Mouse (Mus musculus) left cerebral cortex, adult 9 months (tissue): Measurements from ENCODE around the gene Vps26c.
A peak's percentile ranks its signal among the peaks of the same experiment; 100 is the strongest.

ENCODE experiments used
- DNase-seq, 2 experiments: peaks; one replicate each; pipeline ENCODE4 v3.0.0; 2022; ENCODE audit warnings: low spot score in 2 of 2

The Vps26c gene

DNA sequence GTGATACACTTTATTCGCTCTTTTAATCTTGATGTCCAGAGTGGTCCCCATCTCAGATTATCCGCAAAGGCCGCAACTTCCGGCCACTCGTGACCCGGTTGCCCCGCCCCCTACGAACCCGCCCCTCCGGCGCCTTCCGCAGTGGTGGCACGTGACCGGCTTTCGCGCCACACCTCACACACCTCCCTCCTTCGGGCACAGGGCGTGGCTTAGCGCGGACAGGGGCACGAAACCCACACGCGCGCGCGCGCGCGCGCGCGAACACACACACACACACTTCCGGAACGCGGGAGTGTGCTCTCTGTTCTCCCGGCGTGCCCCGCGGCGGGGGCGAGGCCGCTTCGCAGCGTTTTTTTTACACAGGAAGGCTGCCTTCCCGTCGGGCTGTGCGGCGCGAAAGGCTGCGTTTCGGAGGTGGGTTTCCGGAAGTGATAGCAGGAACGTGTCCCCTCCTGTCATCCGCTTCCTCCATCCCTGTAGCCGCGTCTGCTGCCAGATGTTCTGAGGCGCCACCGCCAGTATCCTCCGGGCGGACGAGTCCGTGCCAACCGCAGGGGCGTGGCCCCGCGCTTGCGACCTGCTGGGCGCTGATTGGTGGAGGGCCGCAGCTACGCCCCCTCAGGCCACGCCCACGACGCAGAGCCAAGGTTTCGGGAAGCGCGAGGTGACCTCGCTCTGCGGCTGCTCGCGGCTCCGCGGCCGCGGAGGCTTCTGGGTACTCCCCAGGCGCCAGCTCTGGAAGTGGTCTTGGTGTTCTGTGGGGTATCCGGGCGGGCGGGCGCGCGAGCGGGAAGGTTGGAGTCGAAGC, at the start of gene Vps26c:
Gene Vps26c (minus strand): TSS at position 487 of the 808 bp plus-strand sequence.
- peak; percentile 95 to 96 for DNase-seq

GRCm38 (mm10) chr16:94575757-94576156, 49.1 kb upstream of the Vps26c start:
- no peak for DNase-seq

DNA sequence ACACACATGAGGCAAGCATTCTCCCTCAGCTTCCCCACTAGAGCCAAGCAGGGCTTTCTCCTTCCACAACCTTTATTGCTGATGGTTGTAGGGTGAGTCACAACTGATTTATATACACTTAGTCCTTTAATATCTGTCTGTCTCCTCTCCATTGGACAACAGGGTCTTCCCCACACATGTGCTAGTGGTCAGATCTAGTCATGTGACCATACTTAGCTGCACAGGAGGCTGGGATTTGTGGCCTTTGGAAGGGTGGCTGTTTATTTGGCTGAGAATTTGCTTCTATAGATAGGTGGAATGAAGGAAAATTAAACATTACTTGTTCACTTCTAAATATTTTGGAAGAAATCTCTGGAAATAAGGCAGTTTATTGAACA, 48.1 kb upstream of the Vps26c start:
- DNase-seq, result no peak

DNA sequence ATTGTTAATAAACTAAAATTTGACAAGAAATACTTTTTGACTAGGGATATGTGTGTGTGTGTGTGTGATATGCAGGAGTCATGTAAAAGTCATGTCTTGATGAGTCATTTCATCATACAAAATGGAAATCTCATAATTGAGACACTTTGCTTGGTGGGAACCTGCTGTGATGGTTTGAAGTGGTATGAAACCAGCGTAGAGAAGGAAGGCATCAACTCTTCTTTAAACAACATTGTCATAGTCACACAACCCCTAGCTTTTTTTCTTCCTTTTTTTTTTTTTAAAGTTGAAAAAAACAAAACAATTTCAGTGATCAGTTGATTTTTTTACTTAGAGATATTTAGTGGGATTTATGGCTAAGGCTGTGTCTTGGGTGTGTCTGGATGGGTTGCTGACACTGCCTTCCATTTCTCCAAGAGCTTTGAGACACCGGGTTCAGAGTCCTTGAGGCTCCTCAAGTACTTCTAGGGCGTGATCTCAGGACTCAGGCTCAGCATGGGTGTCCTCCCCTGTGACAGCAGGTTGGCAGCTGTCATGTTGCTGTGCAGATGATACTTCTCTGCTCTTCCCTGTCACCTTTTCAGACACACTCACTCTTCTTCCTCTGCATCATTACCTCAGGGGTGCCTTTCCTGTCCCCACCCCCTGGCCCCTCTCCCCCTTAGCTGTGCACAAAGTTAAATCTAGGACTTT, 47.5 kb upstream of the Vps26c start:
- no peak for DNase-seq

DNA sequence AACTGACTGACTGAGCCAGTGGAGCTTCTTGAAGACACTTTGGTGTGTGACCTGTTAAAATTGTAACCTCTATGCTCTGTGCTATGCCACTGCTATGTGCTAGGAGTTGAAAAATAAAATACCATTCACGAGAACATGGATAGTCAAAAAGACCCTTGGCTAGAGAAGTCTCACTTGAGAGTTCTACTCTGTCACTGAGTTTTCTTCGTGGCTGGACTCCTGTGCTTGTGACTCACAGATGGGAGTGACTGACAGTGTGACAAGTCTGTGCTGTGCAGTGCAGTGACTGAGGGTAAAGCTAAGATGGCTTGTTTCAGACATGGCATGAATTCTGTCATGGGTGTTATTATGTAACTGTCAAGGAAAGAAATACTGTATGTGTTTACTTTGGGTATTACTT, 45.8 kb upstream of the Vps26c start:
- DNase-seq, result no peak

- no peak for DNase-seq
Observed at GRCm38 (mm10) chr16:94571111-94571993, 44.7 kb upstream of the Vps26c start.

DNA sequence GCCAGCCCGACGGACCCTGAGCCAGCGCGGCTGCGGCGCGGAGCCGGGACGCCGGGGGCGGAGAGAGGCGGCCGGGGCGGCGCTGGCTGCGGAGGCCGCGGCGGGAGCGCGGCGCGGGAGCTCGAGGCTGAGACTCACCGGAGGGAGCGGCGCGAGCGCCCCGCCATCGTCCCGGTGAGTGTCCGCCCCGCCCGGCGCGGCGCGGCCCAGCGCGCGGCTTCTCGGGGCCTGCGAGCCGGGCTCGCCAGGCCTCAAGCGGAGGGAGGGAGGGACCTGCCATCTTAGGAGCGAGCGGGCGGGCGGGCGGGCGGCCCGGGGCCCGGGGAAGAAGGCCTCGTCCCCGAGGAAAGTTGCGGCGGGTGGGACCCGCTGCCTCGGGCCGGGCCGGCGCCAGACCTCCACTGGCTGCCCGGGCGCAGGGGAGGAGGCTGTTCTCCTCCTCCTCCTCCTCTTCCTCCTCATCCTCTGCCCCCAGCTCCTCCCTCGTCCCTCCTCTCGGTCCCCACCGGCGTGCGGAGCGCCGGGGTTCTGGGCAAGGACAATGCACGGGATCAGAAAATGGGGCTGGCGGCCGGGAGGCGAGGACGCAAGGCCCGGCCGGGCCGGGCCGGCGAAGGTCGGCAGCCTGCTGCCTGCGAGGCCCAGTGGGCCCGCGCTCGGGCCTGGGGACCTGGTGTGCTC, 43.9 kb upstream of the Vps26c start:
- peak in 1 of 2 experiments; percentile 34 for DNase-seq

DNA sequence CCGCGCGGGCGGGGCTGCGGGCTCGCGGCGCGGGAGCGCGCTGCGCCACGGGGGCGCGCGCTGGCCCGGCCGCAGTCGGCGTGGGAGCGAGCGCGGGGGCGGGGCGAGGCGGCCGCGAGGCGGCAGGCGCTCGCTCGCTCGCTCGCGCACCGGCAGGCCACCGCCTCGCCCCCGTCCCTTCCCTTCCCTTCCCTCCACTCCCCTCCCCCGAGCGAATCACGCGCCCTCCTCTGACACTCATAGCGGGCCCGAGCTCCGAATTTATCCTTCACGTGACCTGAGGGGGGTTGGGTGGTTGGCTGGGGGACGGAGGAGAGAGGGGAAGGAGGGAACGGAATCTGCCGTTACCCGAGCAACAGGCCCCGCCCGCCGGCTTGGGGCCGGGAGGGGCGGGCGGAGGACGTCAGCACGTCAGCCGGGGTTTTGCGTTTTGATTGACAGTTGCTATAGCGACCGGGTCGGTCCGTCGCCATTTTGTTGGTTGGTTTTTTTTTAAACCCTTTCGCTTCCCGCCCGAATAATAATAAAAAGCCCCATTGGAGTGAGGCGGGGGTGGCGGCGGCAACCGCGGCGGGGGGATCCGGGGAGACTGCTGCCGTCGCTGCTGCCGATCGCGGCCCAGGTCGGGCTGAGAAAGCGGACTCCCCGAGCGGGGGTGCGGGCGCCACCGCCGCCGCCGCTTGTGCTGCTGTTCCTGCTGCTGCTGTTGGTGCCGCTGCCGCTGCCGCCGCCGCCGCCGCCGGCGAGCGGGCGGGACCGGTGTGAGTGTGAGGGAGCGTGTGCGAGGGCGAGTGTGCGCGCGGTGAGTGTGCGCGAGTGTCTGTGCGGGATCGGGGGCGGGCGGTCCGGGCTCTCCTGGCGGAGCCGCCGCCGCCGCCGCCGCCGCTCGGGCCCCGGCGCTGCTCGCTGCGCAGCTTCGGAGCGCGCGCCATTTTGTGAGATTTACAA, 42.9 kb upstream of the Vps26c start, which contains the start of gene Dyrk1a:
Gene Dyrk1a (plus strand): TSS at position 782 of the 948 bp plus-strand sequence.
- peak; percentile 96 to 98 for DNase-seq

- no peak for DNase-seq
Observed at GRCm38 (mm10) chr16:94568335-94569228, 42.0 kb upstream of the Vps26c start.

DNA sequence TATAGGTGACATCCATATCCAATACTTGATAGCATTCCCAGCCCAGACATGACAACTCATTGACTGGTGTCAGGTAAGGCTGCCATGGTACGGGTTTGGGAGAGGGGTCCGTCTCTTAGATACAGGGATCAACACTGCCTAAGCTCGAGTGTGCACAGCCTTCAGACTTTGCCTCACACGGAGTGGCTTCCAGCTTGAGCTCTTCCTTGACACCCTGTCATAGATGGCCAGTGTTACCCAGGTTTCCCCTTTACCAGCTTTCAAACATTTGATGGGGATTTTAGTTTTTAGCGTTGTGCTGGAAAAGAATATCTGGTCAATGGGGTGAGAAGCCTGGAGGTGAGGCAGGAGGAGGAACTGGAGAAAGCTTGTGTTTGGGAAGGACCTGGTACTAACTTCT, 41.1 kb upstream of the Vps26c start:
- no peak for DNase-seq

DNA sequence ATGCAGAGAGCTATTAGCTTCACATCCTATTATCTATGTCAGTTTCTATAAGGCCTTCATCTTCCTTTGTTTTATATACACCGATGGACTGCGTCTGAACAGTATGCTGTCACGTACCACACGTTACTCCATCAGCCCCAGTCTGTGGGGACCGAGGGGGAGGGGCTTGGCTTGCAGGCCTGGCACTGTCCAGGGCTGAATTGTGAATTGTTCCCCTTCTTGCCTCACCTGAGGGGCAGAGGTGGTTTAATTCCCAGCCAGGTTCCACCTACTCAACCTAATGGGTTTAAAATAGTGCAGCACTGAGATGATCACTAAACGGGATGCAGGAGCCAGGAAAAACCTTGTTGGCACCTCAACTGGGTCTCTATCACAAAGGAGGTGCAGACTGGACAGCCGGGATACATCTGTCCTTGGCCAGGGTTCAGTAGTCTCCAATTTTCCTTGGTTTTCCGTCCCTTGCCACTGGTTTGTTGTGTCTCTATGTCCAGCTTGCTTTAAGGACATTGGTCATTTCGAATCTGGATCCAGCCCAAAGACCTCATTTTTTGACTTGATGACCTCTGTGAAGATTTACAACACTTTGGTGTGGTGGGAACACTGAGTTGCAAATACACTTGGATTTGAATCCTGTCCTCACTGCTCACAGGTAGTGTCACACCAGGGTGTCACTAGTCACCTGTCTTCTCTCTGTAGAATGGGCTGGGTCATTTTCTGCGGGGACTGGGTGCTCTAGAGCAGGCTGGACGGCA, 40.4 kb upstream of the Vps26c start:
- no peak for DNase-seq

DNA sequence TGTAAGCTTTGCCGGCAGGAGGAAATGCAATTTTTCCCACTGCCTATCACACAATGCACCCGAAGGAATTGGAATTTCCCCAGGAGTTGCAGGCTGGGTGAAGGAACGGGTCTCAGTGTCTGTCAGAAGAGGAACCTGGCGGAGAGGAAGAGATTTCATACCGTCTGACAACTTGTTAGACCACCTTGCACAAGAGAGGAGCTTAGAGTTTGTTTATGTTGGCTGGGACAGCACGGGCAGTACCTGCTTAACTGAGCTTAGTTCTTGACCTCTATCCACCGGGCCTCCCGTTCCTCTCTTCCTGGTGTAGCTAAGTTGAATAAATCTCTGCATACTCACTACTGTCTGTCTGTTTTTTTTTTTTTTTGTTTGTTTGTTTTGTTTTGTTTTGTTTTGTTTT, 39.5 kb upstream of the Vps26c start:
- no peak for DNase-seq

GRCm38 (mm10) chr16:94560618-94561017, 34.0 kb upstream of the Vps26c start:
- no peak for DNase-seq

GRCm38 (mm10) chr16:94559782-94560181, 33.2 kb upstream of the Vps26c start:
- DNase-seq, result no peak

DNA sequence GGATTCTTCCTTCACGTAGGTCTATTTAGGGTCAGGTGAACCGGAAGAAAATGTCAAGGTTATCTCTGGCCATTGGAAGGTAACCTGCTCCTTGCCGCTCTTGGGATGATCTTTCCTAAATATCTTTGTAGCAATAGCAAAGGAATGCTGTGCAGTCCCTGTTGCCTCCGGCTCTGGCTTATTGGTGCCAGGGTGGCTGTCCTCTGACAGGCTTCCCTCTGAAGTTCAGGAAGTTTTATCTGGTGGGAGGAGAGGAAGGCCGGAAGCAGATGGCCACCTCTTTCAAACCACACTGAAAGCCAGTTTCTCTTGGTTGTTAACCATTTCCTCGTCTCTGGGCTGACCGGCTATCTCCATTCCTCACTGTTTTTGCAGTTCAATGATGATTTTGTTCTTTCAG, 32.7 kb upstream of the Vps26c start:
- DNase-seq, result no peak

DNA sequence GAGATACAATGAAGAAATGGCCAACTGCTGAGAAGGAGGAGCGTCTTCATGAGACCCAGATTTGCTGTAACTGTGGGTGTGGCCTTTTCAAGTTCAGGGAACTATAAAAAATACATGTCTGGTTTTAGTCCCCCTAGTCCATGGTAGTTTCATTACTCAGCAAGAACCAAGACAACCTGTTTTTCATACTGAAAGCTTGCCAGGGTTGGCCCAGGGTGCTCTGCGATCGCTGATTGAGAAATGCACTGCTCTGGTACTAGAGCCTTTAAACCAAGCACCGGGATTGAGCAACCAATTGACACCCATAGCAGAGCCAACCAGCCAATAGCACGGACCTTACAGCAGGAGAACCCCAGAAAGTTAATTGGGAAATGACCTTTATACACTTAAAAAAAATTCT, 29.6 kb upstream of the Vps26c start:
- DNase-seq, result no peak

GRCm38 (mm10) chr16:94555346-94555745, 28.7 kb upstream of the Vps26c start:
- DNase-seq, result no peak

GRCm38 (mm10) chr16:94551934-94552333, 25.3 kb upstream of the Vps26c start:
- no peak for DNase-seq

DNA sequence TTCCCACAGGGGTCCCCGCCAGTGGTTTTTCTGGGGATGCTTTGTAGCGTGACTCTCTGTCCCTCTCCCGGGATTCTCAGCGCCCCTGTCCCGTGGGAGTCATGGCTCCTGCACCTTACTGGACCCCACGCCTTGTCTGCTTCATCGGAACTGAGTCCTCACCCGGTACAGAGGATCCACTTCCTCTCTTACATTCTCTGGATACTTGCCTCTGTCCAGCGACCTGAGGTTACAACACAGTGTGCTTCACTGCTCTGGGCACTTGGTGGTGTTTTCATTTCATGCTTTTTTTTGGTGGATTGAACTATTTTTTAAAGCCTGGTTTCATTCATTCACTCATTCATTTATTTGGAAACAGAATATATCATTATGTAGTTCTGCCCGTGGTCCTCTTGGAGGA, 23.2 kb upstream of the Vps26c start:
- DNase-seq, result no peak
